Mouse (Mus musculus) common myeloid progenitor, adult 5-6 weeks (primary cell): Measurements from ENCODE around the gene Zfp14. TPM values are rescaled to one million over a fixed set of nuclear protein-coding genes. Genes with fewer than 3 reads are reported as not detected.

Source experiments
- total RNA-seq: library from RNA; stranded (forward); fragments of 200-1000, 187-1606 nt; gene quantifications from 2 replicates; pipeline ENCODE4 v1.2.3, GENCODE M21; 2017

Zfp14 gene
- total RNA-seq, 1 experiment from 2014 or later, result 2.9 TPM

Other genes starting within 250 kb of the Zfp14 start
- gene Zfp790, start 235.3 kb downstream of the Zfp14 start, total RNA-seq, result 7.8 and 13.8 TPM in 2 replicates
- gene Zfp940, start 197.7 kb downstream of the Zfp14 start, total RNA-seq, result 5.4 and 8.4 TPM in 2 replicates
- 4.0 and 4.2 TPM in 2 replicates for gene Zfp420, start 191.4 kb downstream of the Zfp14 start, total RNA-seq
- 11.6 and 14.1 TPM in 2 replicates for gene Zfp27, start 144.8 kb downstream of the Zfp14 start, total RNA-seq
- 1.2 and 3.8 TPM in 2 replicates for gene Zfp383, start 143.2 kb downstream of the Zfp14 start, total RNA-seq
- gene Zfp74, start 97.3 kb downstream of the Zfp14 start, total RNA-seq, result 9.2 and 10.4 TPM in 2 replicates
- gene Zfp568, start 67.4 kb downstream of the Zfp14 start, total RNA-seq, result 18.3 and 27.2 TPM in 2 replicates
- 3.1 and 6.7 TPM in 2 replicates for gene Zfp82, start 21.5 kb upstream of the Zfp14 start, total RNA-seq
- gene Gm26920, start 39.0 kb upstream of the Zfp14 start, total RNA-seq, result 0.10 TPM in 1 of 2 replicates, not detected in the other
- 5.0 and 6.2 TPM in 2 replicates for gene Zfp566, start 39.1 kb upstream of the Zfp14 start, total RNA-seq
- gene Zfp260, start 43.4 kb upstream of the Zfp14 start, total RNA-seq, result 33.5 and 37.5 TPM in 2 replicates
- gene Zfp382, start 70.6 kb upstream of the Zfp14 start, total RNA-seq, result 5.1 and 6.8 TPM in 2 replicates
- gene Zfp146, start 118.4 kb upstream of the Zfp14 start, total RNA-seq, result 113 and 122 TPM in 2 replicates
- not detected in 2 replicates for gene Cox7a1, start 132.8 kb upstream of the Zfp14 start, total RNA-seq
- 116 and 136 TPM in 2 replicates for gene Capns1, start 147.4 kb upstream of the Zfp14 start, total RNA-seq
- 37.3 and 65.1 TPM in 2 replicates for gene Polr2i, start 180.6 kb upstream of the Zfp14 start, total RNA-seq
- gene Tbcb, start 180.9 kb upstream of the Zfp14 start, total RNA-seq, result 40.5 TPM in 2 replicates
- gene Ovol3, start 184.3 kb upstream of the Zfp14 start, total RNA-seq, result not detected in 2 replicates
- not detected in 2 replicates for gene Thap8, start 228.7 kb upstream of the Zfp14 start, total RNA-seq
- 8.2 and 17.5 TPM in 2 replicates for gene Wdr62, start 229.0 kb upstream of the Zfp14 start, total RNA-seq
- not detected in 2 replicates for gene Clip3, start 240.3 kb upstream of the Zfp14 start, total RNA-seq